Mouse (Mus musculus) bone marrow, adult 2 months (tissue): ENCODE results near the gene Spic.

Experiments used
- CTCF ChIP-seq: fragments of 200-500 bp; IDR thresholded peaks from 2 replicates; pipeline ENCODE4 v1.5.1; 2011; ENCODE audit warnings: low read length, control low read depth; ENCODE audit not compliant: control insufficient read depth, insufficient read depth
- POLR2A ChIP-seq: fragments of 200-500 bp; IDR thresholded peaks from 2 replicates; pipeline ENCODE4 v1.6.1; 2011; ENCODE audit warnings: low read depth, mild to moderate bottlenecking, control low read depth, low read length, borderline replicate concordance; ENCODE audit not compliant: control insufficient read depth

GRCm38 (mm10) chr10:88658918-88659317 lies 25.9 kb downstream of the Spic start:
- TF ChIP-seq CTCF (no peak), POLR2A (no peak)
